Mouse (Mus musculus): ENCODE measurements around the gene Btg1-ps2. TPM values are rescaled to one million over a fixed set of nuclear protein-coding genes. Genes with fewer than 3 reads are reported as not detected.
"Not testable (repeated sequence)": the region's sequence is repeated elsewhere in the genome, so short reads cannot be mapped to it uniquely, and the experiment has no call there.

Btg1-ps2 gene
- not detected in 2 replicates for polyA plus RNA-seq (2015; fragmentation: Nextera tagmentation; extraction: Ambion mirVana)

GRCm38 (mm10) chrX:38043014-38043413 lies at the start of gene Btg1-ps2:
TSS of gene Btg1-ps2 (minus strand) at chrX:38043114.
- not testable (repeated sequence) for H3K27me3 ChIP-seq (ENCODE audit: control insufficient read depth, insufficient read depth, low read depth, low read length); H3K9me3 ChIP-seq (replicated peaks; ENCODE audit: control insufficient read depth, low read length, poor library complexity, severe bottlenecking); H3K4me3 ChIP-seq (ENCODE audit: low read depth, low read length); H3K9ac ChIP-seq (ENCODE audit: low read depth, low read length); ATAC-seq; H3K4me1 ChIP-seq (ENCODE audit: control insufficient read depth, insufficient read depth, low read length); H3K27ac ChIP-seq (ENCODE audit: low read length); H3K4me2 ChIP-seq (ENCODE audit: low read length); H3K36me3 ChIP-seq (ENCODE audit: control insufficient read depth, insufficient read depth, low read length)

- Histone ChIP-seq H3K4me2 (ENCODE audit: low read length) (no peak within 1 kb of the TSS), H3K9ac (ENCODE audit: low read depth, low read length) (no peak within 1 kb of the TSS), H3K4me3 (ENCODE audit: low read depth, low read length) (no peak within 1 kb of the TSS), H3K27me3 (ENCODE audit: control insufficient read depth, insufficient read depth, low read depth, low read length) (no peaks in the 10 kb centered on the region), H3K9me3 (replicated peaks; ENCODE audit: control insufficient read depth, low read length, poor library complexity, severe bottlenecking) (no peaks in the 10 kb centered on the region), H3K27ac (ENCODE audit: low read length) (no peak within 1 kb of the TSS), H3K36me3 (ENCODE audit: control insufficient read depth, insufficient read depth, low read length) (no peaks in the 10 kb centered on the region), H3K4me1 (ENCODE audit: control insufficient read depth, insufficient read depth, low read length) (no peaks in the 10 kb centered on the region)
- ATAC-seq, result no peak
- 86% methylated on average over 9 of the region's 9 CpGs for WGBS
These were observed 42.1 kb upstream of the Btg1-ps2 start, which contains the start of gene Rhox11 for GRCm38 (mm10) chrX:38085041-38085440. TSS of gene Rhox11 (minus strand) at chrX:38085141.

DNA sequence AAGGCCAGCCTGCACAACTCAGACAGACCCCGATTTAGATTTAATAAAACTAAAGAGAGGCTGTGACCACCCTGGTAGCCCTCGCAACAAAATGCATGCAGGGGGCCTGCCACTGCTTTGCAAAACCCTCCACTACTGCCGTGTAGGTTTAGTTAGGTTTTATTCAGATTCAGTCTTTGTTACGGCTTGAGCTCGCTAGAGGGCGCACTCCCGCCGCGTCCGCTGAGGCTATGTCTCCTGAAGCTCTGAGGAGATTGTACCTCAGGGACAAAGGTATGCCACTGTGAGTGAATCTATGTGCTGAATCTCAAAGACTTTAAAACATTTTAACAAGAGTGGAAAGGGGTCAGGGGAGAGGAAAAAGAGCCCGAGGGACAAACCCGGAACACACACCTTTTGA lies 41.3 kb upstream of the Btg1-ps2 start:
- H3K9me3 ChIP-seq (replicated peaks; ENCODE audit: control insufficient read depth, low read length, poor library complexity, severe bottlenecking), result no peaks in the 10 kb centered on the region
- H3K4me2 ChIP-seq (ENCODE audit: low read length), result no peak overlapping the region
- no peaks in the 10 kb centered on the region for H3K27me3 ChIP-seq (ENCODE audit: control insufficient read depth, insufficient read depth, low read depth, low read length)
- H3K27ac ChIP-seq (ENCODE audit: low read length), result no peak overlapping the region
- 20% methylated on average over 12 of the region's 12 CpGs for WGBS
- ATAC-seq, result peak; percentile 48; the same call in 1 of the 2 replicates
- no peaks in the 10 kb centered on the region for H3K4me1 ChIP-seq (ENCODE audit: control insufficient read depth, insufficient read depth, low read length)
- H3K36me3 ChIP-seq (ENCODE audit: control insufficient read depth, insufficient read depth, low read length), result no peaks in the 10 kb centered on the region
- H3K4me3 ChIP-seq (ENCODE audit: low read depth, low read length), result no peak overlapping the region
- no peak overlapping the region for H3K9ac ChIP-seq (ENCODE audit: low read depth, low read length)

- Histone ChIP-seq H3K27ac (ENCODE audit: low read length) (no peak within 1 kb of the TSS), H3K4me3 (ENCODE audit: low read depth, low read length) (no peak within 1 kb of the TSS), H3K27me3 (ENCODE audit: control insufficient read depth, insufficient read depth, low read depth, low read length) (no peaks in the 10 kb centered on the region), H3K9me3 (replicated peaks; ENCODE audit: control insufficient read depth, low read length, poor library complexity, severe bottlenecking) (no peaks in the 10 kb centered on the region), H3K4me1 (ENCODE audit: control insufficient read depth, insufficient read depth, low read length) (no peaks in the 10 kb centered on the region), H3K9ac (ENCODE audit: low read depth, low read length) (no peak within 1 kb of the TSS), H3K36me3 (ENCODE audit: control insufficient read depth, insufficient read depth, low read length) (no peaks in the 10 kb centered on the region), H3K4me2 (ENCODE audit: low read length) (no peak within 1 kb of the TSS)
- 93% methylated on average over 11 of the region's 11 CpGs for WGBS
- no peak for ATAC-seq
These were observed 23.3 kb upstream of the Btg1-ps2 start, which contains the start of gene Rhox10 for GRCm38 (mm10) chrX:38066175-38066574. TSS of gene Rhox10 (plus strand) at chrX:38066475.

- no peaks in the 10 kb centered on the region for H3K36me3 ChIP-seq (ENCODE audit: control insufficient read depth, insufficient read depth, low read length)
- no peaks in the 10 kb centered on the region for H3K27me3 ChIP-seq (ENCODE audit: control insufficient read depth, insufficient read depth, low read depth, low read length)
- ATAC-seq, result no peak
- H3K9ac ChIP-seq (ENCODE audit: low read depth, low read length), result no peak overlapping the region
- no peaks in the 10 kb centered on the region for H3K4me1 ChIP-seq (ENCODE audit: control insufficient read depth, insufficient read depth, low read length)
- 0% methylated on average over 1 of the region's 1 CpGs for WGBS
- H3K9me3 ChIP-seq (replicated peaks; ENCODE audit: control insufficient read depth, low read length, poor library complexity, severe bottlenecking), result no peaks in the 10 kb centered on the region
- no peak overlapping the region for H3K4me2 ChIP-seq (ENCODE audit: low read length)
- H3K27ac ChIP-seq (ENCODE audit: low read length), result no peak overlapping the region
- no peak overlapping the region for H3K4me3 ChIP-seq (ENCODE audit: low read depth, low read length)
These were observed 18.6 kb upstream of the Btg1-ps2 start for GRCm38 (mm10) chrX:38061544-38061943.

GRCm38 (mm10) chrX:38039666-38040065 lies 3.2 kb downstream of the Btg1-ps2 start:
- H3K27me3 ChIP-seq (ENCODE audit: control insufficient read depth, insufficient read depth, low read depth, low read length), result no peaks in the 10 kb centered on the region
- no peaks in the 10 kb centered on the region for H3K36me3 ChIP-seq (ENCODE audit: control insufficient read depth, insufficient read depth, low read length)
- no peak overlapping the region for H3K4me3 ChIP-seq (ENCODE audit: low read depth, low read length)
- no peaks in the 10 kb centered on the region for H3K9me3 ChIP-seq (replicated peaks; ENCODE audit: control insufficient read depth, low read length, poor library complexity, severe bottlenecking)
- WGBS, result 94% methylated on average over 5 of the region's 5 CpGs
- no peaks in the 10 kb centered on the region for H3K4me1 ChIP-seq (ENCODE audit: control insufficient read depth, insufficient read depth, low read length)
- H3K27ac ChIP-seq (ENCODE audit: low read length), result no peak overlapping the region
- H3K4me2 ChIP-seq (ENCODE audit: low read length), result no peak overlapping the region
- no peak for ATAC-seq
- no peak overlapping the region for H3K9ac ChIP-seq (ENCODE audit: low read depth, low read length)

- Histone ChIP-seq H3K36me3 (ENCODE audit: control insufficient read depth, insufficient read depth, low read length) (no peaks in the 10 kb centered on the region), H3K4me2 (ENCODE audit: low read length) (no peak overlapping the region), H3K27ac (ENCODE audit: low read length) (no peak overlapping the region), H3K9ac (ENCODE audit: low read depth, low read length) (no peak overlapping the region), H3K4me3 (ENCODE audit: low read depth, low read length) (no peak overlapping the region), H3K27me3 (ENCODE audit: control insufficient read depth, insufficient read depth, low read depth, low read length) (no peaks in the 10 kb centered on the region), H3K4me1 (ENCODE audit: control insufficient read depth, insufficient read depth, low read length) (no peaks in the 10 kb centered on the region), H3K9me3 (replicated peaks; ENCODE audit: control insufficient read depth, low read length, poor library complexity, severe bottlenecking) (no peaks in the 10 kb centered on the region)
- no peak for ATAC-seq
- 38% methylated on average over 2 of the region's 2 CpGs for WGBS
These were observed 9.1 kb downstream of the Btg1-ps2 start for GRCm38 (mm10) chrX:38033841-38034240.

GRCm38 (mm10) chrX:38018597-38018996 lies 24.3 kb downstream of the Btg1-ps2 start, which contains the start of gene Btg1-ps1:
TSS of gene Btg1-ps1 (minus strand) at chrX:38018815.
- not testable (repeated sequence) for H3K27me3 ChIP-seq (ENCODE audit: control insufficient read depth, insufficient read depth, low read depth, low read length); H3K4me1 ChIP-seq (ENCODE audit: control insufficient read depth, insufficient read depth, low read length); H3K4me3 ChIP-seq (ENCODE audit: low read depth, low read length); H3K9me3 ChIP-seq (replicated peaks; ENCODE audit: control insufficient read depth, low read length, poor library complexity, severe bottlenecking); H3K9ac ChIP-seq (ENCODE audit: low read depth, low read length); ATAC-seq; H3K27ac ChIP-seq (ENCODE audit: low read length); H3K36me3 ChIP-seq (ENCODE audit: control insufficient read depth, insufficient read depth, low read length); H3K4me2 ChIP-seq (ENCODE audit: low read length)

DNA sequence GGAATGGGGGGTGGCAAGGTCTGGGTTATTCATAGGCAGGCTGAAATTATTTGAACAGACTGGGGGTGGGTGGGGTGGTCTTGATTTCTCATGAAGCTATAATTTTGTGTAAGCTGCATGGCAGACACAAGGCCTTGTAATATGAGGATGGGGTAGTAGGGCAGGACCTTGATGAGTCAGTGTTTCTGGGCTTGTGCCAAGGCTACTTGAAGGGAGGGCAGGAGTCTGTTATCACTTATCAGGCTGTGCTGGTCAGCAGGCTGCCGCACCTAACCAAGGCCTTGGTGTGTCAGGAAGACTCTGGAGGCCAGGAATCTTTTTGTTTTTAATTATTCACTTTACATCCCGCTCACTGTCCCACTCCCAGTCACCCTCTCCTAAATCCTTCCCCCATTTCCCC lies 34.2 kb downstream of the Btg1-ps2 start:
- Histone ChIP-seq H3K27ac (ENCODE audit: low read length) (no peak overlapping the region), H3K36me3 (ENCODE audit: control insufficient read depth, insufficient read depth, low read length) (no peaks in the 10 kb centered on the region), H3K4me3 (ENCODE audit: low read depth, low read length) (no peak overlapping the region), H3K4me2 (ENCODE audit: low read length) (no peak overlapping the region), H3K9ac (ENCODE audit: low read depth, low read length) (no peak overlapping the region), H3K27me3 (ENCODE audit: control insufficient read depth, insufficient read depth, low read depth, low read length) (no peaks in the 10 kb centered on the region), H3K4me1 (ENCODE audit: control insufficient read depth, insufficient read depth, low read length) (no peaks in the 10 kb centered on the region), H3K9me3 (replicated peaks; ENCODE audit: control insufficient read depth, low read length, poor library complexity, severe bottlenecking) (no peaks in the 10 kb centered on the region)
- ATAC-seq, result no peak
- WGBS, result 78% methylated on average over 2 of the region's 2 CpGs

Data from midbrain, embryonic 16.5 days (tissue).